In the genomic region with DNA sequence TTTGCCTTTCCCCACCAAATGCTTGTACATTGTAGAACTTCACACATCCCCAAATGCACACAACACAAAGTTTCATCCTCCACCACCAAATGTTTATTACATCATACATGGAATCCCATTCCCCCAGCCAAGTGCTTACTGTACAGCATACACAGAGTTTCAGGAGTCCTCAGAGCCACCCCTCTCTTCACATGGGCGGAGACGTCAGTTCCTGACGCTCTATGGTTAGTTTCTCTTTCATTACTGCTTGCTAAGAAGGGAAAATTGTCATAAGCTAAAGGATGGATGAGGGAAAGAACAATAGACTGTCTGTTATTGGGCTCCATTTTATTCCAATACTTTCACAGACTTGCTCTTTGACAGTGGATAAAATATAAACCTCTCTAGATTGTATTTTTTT, we compare ENCODE assay signal across 8 mouse cellular contexts.
"Had no signal": no experiment of that assay in that cellular context is flagged by ENCODE, and none has a peak within 500 bp of the region (broad histone marks: within the 10 kb centered on the region; RNA-seq: fewer than 3 reads in every experiment).

No protein-coding gene starts in this region.

- DNase-seq: kidney, adult 8-10 months; kidney, postnatal 25 days; lung, embryonic 14.5 days; lung, postnatal 10 days; lung, postnatal 4 days; thymus, postnatal 4 days had no signal

- ATAC-seq: intestine, postnatal 0 days; midbrain, embryonic 13.5 days had no signal
